Mouse (Mus musculus): Measurements from ENCODE around the gene Nfatc4. TPM values are rescaled to one million over a fixed set of nuclear protein-coding genes. Genes with fewer than 3 reads are reported as not detected.

Gene Nfatc4
- polyA plus RNA-seq, 1 experiment from 2014 or later = 10.8 TPM

- Histone ChIP-seq H3K4me1 (replicated peaks) (peaks cover 70% of the 10 kb centered on the region), H3K27me3 (no peaks in the 10 kb centered on the region), H3K4me3 (0 out of 2 replicates have a peak overlapping the region, but pooled peaks have one; percentile 3), H3K9me3 (replicated peaks) (no peaks in the 10 kb centered on the region), H3K9ac (0 out of 2 replicates have a peak overlapping the region, but pooled peaks have one; percentile 20), H3K27ac (peak overlapping the region; percentile 49), H3K4me2 (peak overlapping the region; percentile 68), H3K36me3 (no peaks in the 10 kb centered on the region)
- no peak for ATAC-seq (replicated peaks; ENCODE audit: insufficient number of reproducible peaks, insufficient read depth, low FRiP score, low read depth)
- 34% methylated on average over 4 of the region's 4 CpGs for WGBS
These were observed 34.6 kb downstream of the Nfatc4 start for GRCm38 (mm10) chr14:55857588-55857987.

GRCm38 (mm10) chr14:55862186-55862585 is 39.2 kb downstream of the Nfatc4 start:
- Histone ChIP-seq H3K9ac (no peak overlapping the region), H3K27me3 (no peaks in the 10 kb centered on the region), H3K9me3 (replicated peaks) (no peaks in the 10 kb centered on the region), H3K4me3 (no peak overlapping the region), H3K36me3 (peaks cover 40% of the 10 kb centered on the region), H3K27ac (no peak overlapping the region), H3K4me2 (no peak overlapping the region), H3K4me1 (replicated peaks) (peaks cover 54% of the 10 kb centered on the region)
- no peak for ATAC-seq (replicated peaks; ENCODE audit: insufficient number of reproducible peaks, insufficient read depth, low FRiP score, low read depth)
- 63% methylated on average over 6 of the region's 6 CpGs for WGBS

- Histone ChIP-seq H3K36me3 (peaks cover 47% of the 10 kb centered on the region), H3K4me2 (no peak overlapping the region), H3K4me3 (no peak overlapping the region), H3K27ac (no peak overlapping the region), H3K4me1 (replicated peaks) (peaks cover 46% of the 10 kb centered on the region), H3K9ac (no peak overlapping the region), H3K9me3 (replicated peaks) (no peaks in the 10 kb centered on the region), H3K27me3 (no peaks in the 10 kb centered on the region)
- ATAC-seq (replicated peaks; ENCODE audit: insufficient number of reproducible peaks, insufficient read depth, low FRiP score, low read depth) = no peak
- 88% methylated on average over 10 of the region's 10 CpGs for WGBS
These were observed 40.0 kb downstream of the Nfatc4 start for GRCm38 (mm10) chr14:55862970-55863369.

GRCm38 (mm10) chr14:55863773-55864172 is 40.8 kb downstream of the Nfatc4 start:
- Histone ChIP-seq H3K4me1 (replicated peaks) (peaks cover 38% of the 10 kb centered on the region), H3K27me3 (no peaks in the 10 kb centered on the region), H3K4me3 (no peak overlapping the region), H3K36me3 (peaks cover 55% of the 10 kb centered on the region), H3K4me2 (no peak overlapping the region), H3K27ac (no peak overlapping the region), H3K9me3 (replicated peaks) (no peaks in the 10 kb centered on the region), H3K9ac (no peak overlapping the region)
- ATAC-seq (replicated peaks; ENCODE audit: insufficient number of reproducible peaks, insufficient read depth, low FRiP score, low read depth) = peak; percentile 56; the same call in 1 of the 2 replicates
- WGBS = 24% methylated on average over 7 of the region's 7 CpGs

GRCm38 (mm10) chr14:55866962-55867361 is 44.0 kb downstream of the Nfatc4 start:
- ATAC-seq (replicated peaks; ENCODE audit: insufficient number of reproducible peaks, insufficient read depth, low FRiP score, low read depth) = no peak
- Histone ChIP-seq H3K4me3 (no peak overlapping the region), H3K27ac (no peak overlapping the region), H3K27me3 (no peaks in the 10 kb centered on the region), H3K4me2 (no peak overlapping the region), H3K9me3 (replicated peaks) (no peaks in the 10 kb centered on the region), H3K4me1 (replicated peaks) (peaks cover 21% of the 10 kb centered on the region), H3K9ac (no peak overlapping the region), H3K36me3 (peaks cover 85% of the 10 kb centered on the region)
- 34% methylated on average over 4 of the region's 4 CpGs for WGBS

GRCm38 (mm10) chr14:55868230-55869026 is 45.5 kb downstream of the Nfatc4 start:
- no peak for ATAC-seq (replicated peaks; ENCODE audit: insufficient number of reproducible peaks, insufficient read depth, low FRiP score, low read depth)
- Histone ChIP-seq H3K9ac (no peak overlapping the region), H3K4me1 (replicated peaks) (peaks cover 15% of the 10 kb centered on the region), H3K27me3 (no peaks in the 10 kb centered on the region), H3K36me3 (peaks cover 83% of the 10 kb centered on the region), H3K9me3 (replicated peaks) (no peaks in the 10 kb centered on the region), H3K4me2 (no peak overlapping the region), H3K4me3 (no peak overlapping the region), H3K27ac (no peak overlapping the region)
- 83% methylated on average over 14 of the region's 14 CpGs for WGBS

GRCm38 (mm10) chr14:55869538-55869937 is 46.6 kb downstream of the Nfatc4 start:
- H3K9me3 ChIP-seq (replicated peaks) = no peaks in the 10 kb centered on the region
- no peak for ATAC-seq (replicated peaks; ENCODE audit: insufficient number of reproducible peaks, insufficient read depth, low FRiP score, low read depth)
- no peaks in the 10 kb centered on the region for H3K27me3 ChIP-seq
- no peak overlapping the region for H3K4me2 ChIP-seq
- peaks cover 76% of the 10 kb centered on the region for H3K36me3 ChIP-seq
- no peak overlapping the region for H3K4me3 ChIP-seq
- H3K4me1 ChIP-seq (replicated peaks) = peaks cover 16% of the 10 kb centered on the region
- 95% methylated on average over 6 of the region's 6 CpGs for WGBS
- H3K9ac ChIP-seq = no peak overlapping the region
- H3K27ac ChIP-seq = no peak overlapping the region

- H3K27me3 ChIP-seq = no peaks in the 10 kb centered on the region
- no peak for ATAC-seq (replicated peaks; ENCODE audit: insufficient number of reproducible peaks, insufficient read depth, low FRiP score, low read depth)
- H3K4me3 ChIP-seq = no peak overlapping the region
- peaks cover 51% of the 10 kb centered on the region for H3K36me3 ChIP-seq
- H3K27ac ChIP-seq = no peak overlapping the region
- H3K4me2 ChIP-seq = no peak overlapping the region
- no peaks in the 10 kb centered on the region for H3K9me3 ChIP-seq (replicated peaks)
- H3K9ac ChIP-seq = no peak overlapping the region
- WGBS = 89% methylated on average over 12 of the region's 12 CpGs
- peaks cover 16% of the 10 kb centered on the region for H3K4me1 ChIP-seq (replicated peaks)
These were observed 49.1 kb downstream of the Nfatc4 start for GRCm38 (mm10) chr14:55872039-55872438.

- H3K4me2 ChIP-seq = no peak overlapping the region
- H3K4me3 ChIP-seq = no peak overlapping the region
- no peak for ATAC-seq (replicated peaks; ENCODE audit: insufficient number of reproducible peaks, insufficient read depth, low FRiP score, low read depth)
- no peak overlapping the region for H3K9ac ChIP-seq
- H3K36me3 ChIP-seq = peaks cover 47% of the 10 kb centered on the region
- H3K27ac ChIP-seq = no peak overlapping the region
- WGBS = 83% methylated on average over 17 of the region's 17 CpGs
- peaks cover 18% of the 10 kb centered on the region for H3K4me1 ChIP-seq (replicated peaks)
- H3K27me3 ChIP-seq = no peaks in the 10 kb centered on the region
- no peaks in the 10 kb centered on the region for H3K9me3 ChIP-seq (replicated peaks)
These were observed 49.6 kb downstream of the Nfatc4 start for GRCm38 (mm10) chr14:55872551-55872950.

GRCm38 (mm10) chr14:55873242-55873713 is 50.3 kb downstream of the Nfatc4 start:
- no peaks in the 10 kb centered on the region for H3K9me3 ChIP-seq (replicated peaks)
- peak overlapping the region; percentile 40 for H3K4me2 ChIP-seq
- H3K36me3 ChIP-seq = peaks cover 40% of the 10 kb centered on the region
- H3K4me1 ChIP-seq (replicated peaks) = peaks cover 25% of the 10 kb centered on the region
- H3K9ac ChIP-seq = peak overlapping the region; percentile 29; the same call in 1 of the 2 replicates
- no peak overlapping the region for H3K27ac ChIP-seq
- 82% methylated on average over 8 of the region's 8 CpGs for WGBS
- ATAC-seq (replicated peaks; ENCODE audit: insufficient number of reproducible peaks, insufficient read depth, low FRiP score, low read depth) = no peak
- H3K4me3 ChIP-seq = no peak overlapping the region
- no peaks in the 10 kb centered on the region for H3K27me3 ChIP-seq

GRCm38 (mm10) chr14:55873714-55874683 is 51.1 kb downstream of the Nfatc4 start:
- H3K9me3 ChIP-seq (replicated peaks) = no peaks in the 10 kb centered on the region
- no peaks in the 10 kb centered on the region for H3K27me3 ChIP-seq
- H3K4me3 ChIP-seq = peak overlapping the region; percentile 17; the same call in 1 of the 2 replicates
- 13% methylated on average over 30 of the region's 30 CpGs for WGBS
- ATAC-seq (replicated peaks; ENCODE audit: insufficient number of reproducible peaks, insufficient read depth, low FRiP score, low read depth) = peak; percentile 58
- peaks cover 33% of the 10 kb centered on the region for H3K36me3 ChIP-seq
- H3K4me1 ChIP-seq (replicated peaks) = peaks cover 29% of the 10 kb centered on the region
- no peak overlapping the region for H3K27ac ChIP-seq
- H3K9ac ChIP-seq = peak overlapping the region; percentile 29; the same call in 1 of the 2 replicates
- H3K4me2 ChIP-seq = peak overlapping the region; percentile 40

Data from heart, embryonic 15.5 days (tissue).